Mouse (Mus musculus) hematopoietic stem cell, adult 5-6 weeks (primary cell): ENCODE measurements around the gene Ap1ar. TPM values are rescaled to one million over a fixed set of nuclear protein-coding genes. Genes with fewer than 3 reads are reported as not detected.
A peak's percentile ranks its signal among the peaks of the same experiment; 100 is the strongest.

Source experiments
- ATAC-seq, 2 experiments: fragments of 125-278 bp in 1 of 2; replicated peaks in 1 of 2; 2 replicates each; pipeline ENCODE4 v1.8.0; 2016 to 2017; ENCODE audit warnings: inconsistent platforms in 2 of 2, mild to moderate bottlenecking in 2 of 2, moderate number of reproducible peaks in 2 of 2, low read depth in 1 of 2, moderate TSS enrichment in 1 of 2; ENCODE audit not compliant: low FRiP score in 2 of 2, poor library complexity in 2 of 2, severe bottlenecking in 2 of 2, insufficient read depth in 1 of 2, low TSS enrichment in 1 of 2
- total RNA-seq: library from RNA; stranded (forward); fragments of 172-1452, 232-1000 nt; gene quantifications from 2 replicates; pipeline ENCODE4 v1.2.3, GENCODE M21; 2017

Ap1ar gene
- total RNA-seq, 1 experiment from 2014 or later = 85.6 TPM

- ATAC-seq = no peak
These were observed 10.9 kb upstream of the Ap1ar start for GRCm38 (mm10) chr3:127848088-127848808.

GRCm38 (mm10) chr3:127843941-127844327 is 6.6 kb upstream of the Ap1ar start:
- ATAC-seq = no peak

GRCm38 (mm10) chr3:127843324-127843940 is 6.1 kb upstream of the Ap1ar start:
- no peak for ATAC-seq

GRCm38 (mm10) chr3:127841926-127842325 is 4.6 kb upstream of the Ap1ar start:
- ATAC-seq = no peak

- no peak for ATAC-seq
These were observed 785 bp upstream of the Ap1ar start for GRCm38 (mm10) chr3:127837972-127838644.

GRCm38 (mm10) chr3:127836798-127837153 is 547 bp downstream of the Ap1ar start:
- no peak for ATAC-seq

- no peak for ATAC-seq
These were observed 1.7 kb downstream of the Ap1ar start for GRCm38 (mm10) chr3:127835594-127835993.

- ATAC-seq = no peak
These were observed 3.3 kb downstream of the Ap1ar start for GRCm38 (mm10) chr3:127834040-127834439.

- peak; percentile 87 to 92 for ATAC-seq
These were observed 6.2 kb downstream of the Ap1ar start for GRCm38 (mm10) chr3:127831079-127831478.

- no peak for ATAC-seq
These were observed 7.1 kb downstream of the Ap1ar start for GRCm38 (mm10) chr3:127830183-127830582.

GRCm38 (mm10) chr3:127827123-127827522 is 10.2 kb downstream of the Ap1ar start:
- no peak for ATAC-seq

GRCm38 (mm10) chr3:127826503-127826902 is 10.8 kb downstream of the Ap1ar start:
- ATAC-seq = no peak

- ATAC-seq = peak; percentile 59 to 62; a peak in 3 of 4 replicates
These were observed 13.1 kb downstream of the Ap1ar start for GRCm38 (mm10) chr3:127823886-127824863.

- peak in 1 of 2 experiments; percentile 9; a peak in 1 of 4 replicates for ATAC-seq
These were observed 16.1 kb downstream of the Ap1ar start for GRCm38 (mm10) chr3:127821209-127821608.

- no peak for ATAC-seq
These were observed 16.9 kb downstream of the Ap1ar start for GRCm38 (mm10) chr3:127820400-127820799.

- no peak for ATAC-seq
These were observed 18.3 kb downstream of the Ap1ar start for GRCm38 (mm10) chr3:127818694-127819663.
